Mouse (Mus musculus) testis, adult 2 months (tissue): ENCODE results near the gene Kmt5c. TPM values are rescaled to one million over a fixed set of nuclear protein-coding genes. Genes with fewer than 3 reads are reported as not detected.

Source experiments
- H3K27ac ChIP-seq: fragments of 200-500 bp; 2 replicates; pipeline ENCODE4 v1.5.1; 2012; ENCODE audit warnings: low read depth, low read length; ENCODE audit not compliant: control insufficient read depth, insufficient read depth
- H3K27me3 ChIP-seq: fragments of 200-500 bp; 2 replicates; pipeline ENCODE4 v1.6.1; 2012; ENCODE audit warnings: mild to moderate bottlenecking, low read length, moderate library complexity; ENCODE audit not compliant: control insufficient read depth, insufficient read depth
- H3K36me3 ChIP-seq: fragments of 200-500 bp; 2 replicates; pipeline ENCODE4 v1.6.1; 2012; ENCODE audit warnings: mild to moderate bottlenecking, low read length; ENCODE audit not compliant: control insufficient read depth, insufficient read depth
- H3K4me1 ChIP-seq: fragments of 200-500 bp; 2 replicates; pipeline ENCODE4 v1.6.1; 2012; ENCODE audit warnings: low read length; ENCODE audit not compliant: control insufficient read depth, insufficient read depth
- H3K4me3 ChIP-seq: fragments of 200-500 bp; 2 replicates; pipeline ENCODE4 v1.5.1; 2012; ENCODE audit warnings: low read depth, mild to moderate bottlenecking, low read length, moderate library complexity, mixed read lengths; ENCODE audit not compliant: control insufficient read depth
- CTCF ChIP-seq: fragments of 200-500 bp; IDR thresholded peaks from 2 replicates; pipeline ENCODE4 v1.5.1; 2012; ENCODE audit warnings: low read depth, mild to moderate bottlenecking, inconsistent platforms, low read length, moderate library complexity; ENCODE audit not compliant: control insufficient read depth, insufficient read depth, insufficient replicate concordance
- POLR2A ChIP-seq: fragments of 200-500 bp; IDR thresholded peaks from 2 replicates; pipeline ENCODE4 v1.6.1; 2012; ENCODE audit warnings: low read depth, mild to moderate bottlenecking, inconsistent platforms, low read length, moderate library complexity; ENCODE audit not compliant: control insufficient read depth
- polyA plus RNA-seq: library from polyadenylated mRNA; depleted of rRNA; stranded (reverse); fragments of >200 nt; gene quantifications from 2 replicates; pipeline ENCODE4 v1.2.3, GENCODE M21; 2012

Gene Kmt5c
- polyA plus RNA-seq, 1 experiment = 35.7 TPM

DNA sequence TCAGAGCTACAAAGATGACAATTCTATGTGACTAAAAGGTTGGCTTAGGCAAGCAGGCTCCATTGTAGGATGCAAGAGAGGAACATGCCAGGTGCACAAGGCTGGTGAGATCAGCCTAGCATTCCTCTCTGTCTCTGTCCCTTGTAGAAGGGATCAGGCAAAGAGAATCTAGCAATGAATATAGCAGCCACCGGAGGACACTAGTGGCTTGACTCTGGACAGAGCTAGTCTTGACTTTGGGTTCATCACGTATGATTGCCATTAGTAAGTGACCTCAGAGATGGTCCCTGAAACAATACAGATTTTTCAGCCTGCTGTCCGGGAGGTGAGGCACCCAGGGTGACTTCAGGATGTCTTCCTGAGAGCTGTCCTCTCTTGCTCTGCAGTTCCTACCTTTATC, 27.3 kb upstream of the Kmt5c start:
- Histone ChIP-seq H3K27me3 (no peaks in the 10 kb centered on the region), H3K27ac (no peak overlapping the region), H3K36me3 (no peaks in the 10 kb centered on the region), H3K4me1 (no peaks in the 10 kb centered on the region; the same call in 1 of the 2 replicates), H3K4me3 (no peak overlapping the region)
- no peak for TF ChIP-seq CTCF
- TF ChIP-seq POLR2A = no peak

DNA sequence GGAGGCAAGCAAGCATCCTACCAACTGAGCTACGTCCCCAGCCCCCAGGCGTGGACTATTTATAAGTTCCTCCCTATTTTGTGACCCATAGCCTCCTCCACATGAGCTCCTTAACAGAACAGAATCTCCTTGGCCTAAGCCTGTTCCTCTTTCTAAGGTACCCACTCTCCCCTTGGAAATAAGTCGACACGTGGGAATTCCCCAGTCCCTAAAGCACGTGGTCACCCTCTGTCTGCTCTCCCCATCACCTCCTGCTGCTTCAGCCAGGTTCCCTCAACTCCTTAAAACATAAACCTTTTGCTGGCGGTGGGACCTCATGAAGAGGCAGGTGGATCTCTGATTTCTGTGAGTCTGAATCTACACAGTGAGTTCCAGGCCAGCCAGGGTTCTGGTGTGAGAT, 23.0 kb upstream of the Kmt5c start:
- TF ChIP-seq POLR2A (no peak), CTCF (no peak)
- no peak overlapping the region for H3K27ac ChIP-seq
- H3K4me3 ChIP-seq = no peak overlapping the region
- no peaks in the 10 kb centered on the region for H3K36me3 ChIP-seq
- no peaks in the 10 kb centered on the region for H3K4me1 ChIP-seq
- no peaks in the 10 kb centered on the region for H3K27me3 ChIP-seq

DNA sequence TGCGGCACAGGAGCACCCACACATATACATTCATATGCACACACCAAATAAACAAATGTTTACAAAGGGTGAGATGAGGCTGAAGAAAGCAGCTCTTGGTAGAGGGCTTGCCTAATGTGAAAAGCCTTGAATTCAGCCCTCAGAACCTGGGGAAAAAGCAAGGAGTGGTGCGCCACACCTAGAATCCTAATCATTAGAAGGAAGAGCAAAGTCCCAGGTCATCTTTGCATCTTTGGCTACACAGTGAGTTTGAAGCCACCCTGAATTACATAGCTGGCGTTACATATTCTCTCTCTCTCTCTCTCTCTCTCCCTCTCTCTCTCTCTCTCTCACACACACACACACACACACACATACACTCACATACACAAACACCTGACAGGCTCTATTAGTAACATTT, 20.6 kb upstream of the Kmt5c start:
- H3K4me1 ChIP-seq = peaks cover 5% of the 10 kb centered on the region
- no peaks in the 10 kb centered on the region for H3K27me3 ChIP-seq
- H3K27ac ChIP-seq = no peak overlapping the region
- TF ChIP-seq POLR2A (no peak), CTCF (no peak)
- no peaks in the 10 kb centered on the region for H3K36me3 ChIP-seq
- H3K4me3 ChIP-seq = no peak overlapping the region

DNA sequence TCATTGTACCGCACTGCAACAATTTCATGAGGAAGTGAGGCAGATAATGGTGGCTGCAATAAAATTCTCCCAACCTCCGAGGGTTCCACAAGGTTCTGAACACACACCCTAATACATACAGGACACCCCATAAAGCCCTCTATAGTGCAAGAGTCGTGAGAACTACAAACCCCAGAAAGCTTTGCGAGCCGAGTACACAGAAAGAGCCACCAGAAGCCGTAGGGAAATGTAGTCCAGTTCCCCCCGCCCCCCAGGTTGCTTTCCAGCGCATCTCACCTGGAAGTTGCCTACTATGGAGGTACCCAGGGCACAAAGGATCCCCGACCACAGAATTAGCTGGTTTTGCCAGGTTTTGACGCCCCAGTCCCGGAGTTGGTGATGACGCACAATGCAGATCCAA, 16.4 kb upstream of the Kmt5c start:
- H3K27ac ChIP-seq = no peak overlapping the region
- peak overlapping the region; percentile 63 for H3K4me3 ChIP-seq

DNA sequence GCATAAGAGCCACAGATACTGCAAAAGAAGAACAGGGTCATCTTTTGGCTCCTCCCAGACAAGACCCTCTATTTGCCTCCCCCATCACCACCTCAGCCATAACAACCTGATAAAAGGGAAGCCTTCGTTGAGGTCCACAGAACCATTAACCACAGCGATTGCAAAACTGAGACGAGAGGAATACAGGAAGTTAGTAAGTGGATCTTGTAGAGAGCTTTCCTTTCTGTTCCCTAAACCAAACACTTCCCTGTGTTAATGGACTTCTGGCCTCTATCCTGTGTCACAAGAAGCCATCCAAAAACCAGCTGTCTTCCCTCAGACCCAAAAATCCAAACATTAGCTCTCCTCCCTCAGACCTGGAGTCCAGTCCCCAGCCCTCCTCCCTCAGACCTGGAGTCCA, 15.6 kb upstream of the Kmt5c start:
- Histone ChIP-seq H3K27ac (no peak overlapping the region), H3K4me3 (no peak overlapping the region), H3K36me3 (no peaks in the 10 kb centered on the region), H3K4me1 (peaks cover 5% of the 10 kb centered on the region), H3K27me3 (no peaks in the 10 kb centered on the region)
- TF ChIP-seq CTCF (no peak), POLR2A (no peak)

More for the DNA sequence above, 16.4 kb upstream of the Kmt5c start:
- Histone ChIP-seq H3K36me3 (no peaks in the 10 kb centered on the region), H3K27me3 (no peaks in the 10 kb centered on the region), H3K4me1 (peaks cover 5% of the 10 kb centered on the region)
- TF ChIP-seq CTCF (no peak), POLR2A (no peak)

DNA sequence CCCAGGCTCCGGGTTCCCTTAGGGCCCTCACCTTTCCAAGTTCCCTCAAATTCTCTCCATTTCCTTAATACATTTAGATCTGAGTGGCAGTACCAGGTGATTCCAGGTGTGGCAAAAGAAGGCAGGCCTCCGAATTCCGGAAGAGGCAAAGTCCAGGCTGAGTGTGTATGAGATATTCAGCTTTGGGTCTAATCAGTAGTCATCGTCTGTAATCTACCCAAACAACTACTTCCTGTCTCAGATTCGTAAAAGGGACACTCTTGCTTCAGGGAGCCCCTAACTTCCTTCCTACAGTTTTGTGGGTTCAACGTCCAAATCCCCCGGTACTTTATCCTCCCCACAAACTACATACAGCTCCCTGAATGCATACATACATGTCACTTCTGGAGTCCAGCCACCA, 14.7 kb upstream of the Kmt5c start, which contains the start of gene Tmem150b:
Tmem150b (minus strand) TSS at position 81 of the 400 bp plus-strand sequence.
- no peak within 1 kb of the TSS for H3K4me3 ChIP-seq
- peaks cover 5% of the 10 kb centered on the region for H3K4me1 ChIP-seq
- H3K36me3 ChIP-seq = no peaks in the 10 kb centered on the region
- H3K27me3 ChIP-seq = no peaks in the 10 kb centered on the region
- TF ChIP-seq CTCF = no peak
- TF ChIP-seq POLR2A = no peak
- H3K27ac ChIP-seq = no peak within 1 kb of the TSS

DNA sequence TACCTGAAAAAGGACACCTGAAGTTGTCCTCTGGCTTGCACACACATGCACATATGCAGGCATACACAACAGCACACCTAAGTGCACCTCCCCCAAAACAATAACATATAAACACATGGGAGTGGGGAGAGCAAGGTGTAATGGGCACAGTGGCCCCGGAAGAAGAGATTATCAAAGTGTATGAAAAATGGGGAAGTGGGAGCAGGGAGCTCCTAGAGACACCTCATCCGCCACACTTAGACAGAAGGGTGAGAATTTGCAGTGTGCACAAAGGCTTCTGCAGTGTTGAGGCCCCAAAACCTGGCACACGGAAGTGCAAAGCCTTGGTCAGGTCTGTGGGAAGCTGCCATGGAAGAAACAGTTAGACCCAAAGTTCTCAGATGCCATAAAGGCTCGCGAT, 8.8 kb upstream of the Kmt5c start:
- H3K27me3 ChIP-seq = no peaks in the 10 kb centered on the region
- no peaks in the 10 kb centered on the region for H3K36me3 ChIP-seq
- no peaks in the 10 kb centered on the region for H3K4me1 ChIP-seq
- no peak overlapping the region for H3K4me3 ChIP-seq
- H3K27ac ChIP-seq = no peak overlapping the region
- TF ChIP-seq POLR2A (no peak), CTCF (no peak)

DNA sequence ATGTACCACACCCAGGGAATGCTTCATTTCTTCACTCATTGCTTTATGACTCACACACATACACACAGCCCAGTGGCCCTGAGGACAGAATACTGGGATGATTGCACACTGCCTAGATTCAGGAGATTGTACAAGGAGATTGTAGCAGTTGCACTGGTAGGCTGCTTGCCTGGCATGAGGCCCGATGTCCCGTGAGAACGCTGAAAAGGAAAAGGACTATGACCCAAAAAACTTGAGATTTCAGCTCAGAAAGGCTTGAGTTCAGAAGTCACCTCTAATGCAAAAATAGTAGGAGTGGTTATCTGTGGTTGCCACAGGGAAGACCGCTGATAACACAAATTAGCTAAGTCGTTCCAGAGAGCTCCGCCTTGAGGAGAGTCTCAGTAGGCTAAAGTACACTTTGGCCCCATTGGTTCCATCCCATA, 6.9 kb upstream of the Kmt5c start:
- Histone ChIP-seq H3K4me1 (no peaks in the 10 kb centered on the region), H3K27me3 (no peaks in the 10 kb centered on the region), H3K36me3 (no peaks in the 10 kb centered on the region), H3K4me3 (no peak overlapping the region), H3K27ac (no peak overlapping the region)
- TF ChIP-seq CTCF (no peak), POLR2A (no peak)
